Mouse (Mus musculus) CD4-positive helper T cell, adult 2 months (primary cell): ENCODE measurements around the gene Nptn.
"Not testable (repeated sequence)": the region's sequence is repeated elsewhere in the genome, so short reads cannot be mapped to it uniquely, and the experiment has no call there.

Source experiments
- DNase-seq: peaks from one replicate; pipeline ENCODE4 v3.0.0-alpha.2; 2012; ENCODE audit warnings: low read depth, missing footprints, low spot score

Nptn gene

DNA sequence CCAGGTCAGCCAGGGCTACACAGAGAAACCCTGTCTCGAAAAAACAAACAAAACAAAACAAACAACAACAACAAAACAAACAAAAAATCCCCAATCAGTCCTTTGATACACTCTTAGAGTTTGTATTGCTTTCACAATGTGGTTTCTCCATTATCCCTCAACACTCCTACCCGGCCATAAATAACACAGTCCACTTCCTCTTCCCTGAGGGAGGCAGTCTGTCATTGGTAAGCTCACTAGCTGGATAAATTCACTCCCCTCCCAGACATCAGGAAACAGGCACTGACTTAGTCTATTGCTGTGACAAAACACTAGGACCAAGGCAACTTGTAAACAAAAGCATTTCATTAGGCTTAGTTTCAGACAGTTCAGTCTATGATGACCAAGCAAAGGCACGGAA is 21.8 kb upstream of the Nptn start:
- no peak for DNase-seq

DNA sequence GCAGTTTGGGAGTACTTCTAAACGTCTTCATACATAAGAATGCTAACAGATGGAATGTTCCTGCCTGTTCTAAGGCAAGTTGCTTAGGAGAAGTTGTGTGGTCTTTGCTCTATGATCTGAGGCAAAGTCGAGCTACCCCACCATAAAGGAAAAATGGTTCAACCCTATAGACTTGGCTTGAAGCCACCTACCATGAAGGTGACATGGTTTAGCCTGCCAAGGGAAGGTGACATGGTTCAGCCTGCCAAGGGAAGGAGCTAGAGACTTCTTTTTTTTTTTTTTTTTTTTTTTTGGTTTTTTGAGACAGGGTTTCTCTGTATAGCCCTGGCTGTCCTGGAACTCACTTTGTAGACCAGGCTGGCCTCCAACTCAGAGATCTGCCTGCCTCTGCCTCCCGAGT is 16.1 kb upstream of the Nptn start:
- DNase-seq, result not testable (repeated sequence)

DNA sequence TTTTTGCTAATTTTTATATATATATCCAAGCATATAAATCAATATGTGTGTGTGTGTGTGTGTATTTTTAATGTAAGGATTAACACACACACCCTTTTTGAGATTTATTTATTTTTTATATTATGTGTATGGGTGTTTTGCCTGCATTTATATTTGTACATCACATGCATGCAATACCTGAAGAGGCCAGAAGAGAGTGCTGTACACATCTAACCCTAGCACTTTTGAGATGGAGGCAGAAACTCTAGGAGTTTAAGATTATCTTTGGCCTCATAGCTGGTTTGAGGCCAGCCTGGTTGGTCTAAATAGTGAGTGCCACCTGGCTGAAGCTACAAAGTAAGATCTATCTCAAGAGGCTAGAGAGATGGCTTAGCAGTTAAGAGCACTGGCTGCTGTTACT is 14.4 kb upstream of the Nptn start:
- DNase-seq, result peak; percentile 45

DNA sequence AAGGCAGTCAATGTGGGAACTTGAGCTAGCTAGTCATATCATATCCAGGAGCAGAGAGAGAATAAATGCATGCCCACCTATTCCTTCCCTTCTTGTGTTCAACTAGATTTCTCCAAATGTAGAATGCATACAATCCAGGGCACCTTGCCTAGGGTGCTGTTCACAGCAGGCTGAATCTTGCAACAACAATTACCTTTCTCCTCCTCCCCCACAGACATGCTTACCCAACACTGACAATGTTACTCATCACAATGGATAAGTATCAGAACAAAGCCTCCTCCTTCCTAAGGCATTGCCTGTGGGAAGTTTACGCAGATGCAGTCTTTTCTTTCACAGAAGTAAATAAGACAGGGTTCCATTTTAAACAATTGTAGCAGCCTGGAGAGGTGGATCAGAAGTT is 11.0 kb upstream of the Nptn start:
- no peak for DNase-seq

DNA sequence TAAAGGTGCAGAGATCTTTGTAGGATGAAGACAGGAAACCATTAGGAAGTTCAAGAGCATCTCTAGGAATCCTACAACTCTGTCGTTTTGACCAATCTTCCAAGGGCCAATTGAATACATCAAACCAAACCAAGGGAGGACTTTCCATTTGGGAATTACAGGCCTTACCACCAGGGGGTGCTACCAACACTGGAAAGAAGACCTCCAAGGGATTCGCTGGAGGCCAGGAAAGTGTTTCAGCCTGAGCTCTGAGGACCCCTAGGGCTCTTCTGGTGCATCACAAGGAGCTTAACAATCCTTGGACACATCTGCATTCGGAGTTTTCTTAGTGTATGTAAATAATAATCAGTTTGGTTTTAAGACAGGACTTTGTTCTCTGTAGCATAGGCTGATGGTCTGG is 3.4 kb upstream of the Nptn start:
- peak; percentile 66 for DNase-seq

DNA sequence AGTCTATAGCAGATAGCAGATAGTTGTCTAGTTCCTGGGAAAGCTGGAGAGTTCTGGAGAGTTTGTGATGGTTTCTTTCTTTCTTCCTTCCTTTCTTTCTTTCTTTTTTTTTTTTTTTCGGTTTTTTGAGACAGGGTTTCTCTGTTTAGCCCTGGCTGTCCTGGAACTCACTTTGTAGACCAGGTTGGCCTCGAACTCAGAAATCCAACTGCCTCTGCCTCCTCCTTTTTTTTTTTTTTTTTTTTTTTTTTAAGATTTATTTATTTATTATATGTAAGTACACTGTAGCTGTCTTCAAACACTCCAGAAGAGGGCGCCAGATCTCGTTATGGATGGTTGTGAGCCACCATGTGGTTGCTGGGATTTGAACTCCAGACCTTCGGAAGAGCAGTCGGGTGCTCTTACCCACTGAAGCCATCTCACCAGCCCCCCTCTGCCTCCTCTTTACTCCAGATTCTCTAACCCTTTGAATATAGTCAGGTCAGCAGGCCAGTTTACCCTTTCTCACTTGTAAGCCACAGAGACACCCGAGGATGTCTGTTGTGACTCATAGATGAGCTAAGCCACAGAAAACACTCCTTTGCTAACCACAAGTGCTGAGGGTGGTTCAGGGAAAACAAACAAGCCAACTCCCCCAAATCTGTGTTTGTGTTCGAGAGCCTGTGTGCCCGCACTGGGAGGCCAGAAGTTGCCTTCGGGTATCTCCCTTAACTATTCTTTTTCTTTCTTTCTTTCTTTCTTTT is 1.4 kb upstream of the Nptn start:
- DNase-seq, result peak; percentile 76

DNA sequence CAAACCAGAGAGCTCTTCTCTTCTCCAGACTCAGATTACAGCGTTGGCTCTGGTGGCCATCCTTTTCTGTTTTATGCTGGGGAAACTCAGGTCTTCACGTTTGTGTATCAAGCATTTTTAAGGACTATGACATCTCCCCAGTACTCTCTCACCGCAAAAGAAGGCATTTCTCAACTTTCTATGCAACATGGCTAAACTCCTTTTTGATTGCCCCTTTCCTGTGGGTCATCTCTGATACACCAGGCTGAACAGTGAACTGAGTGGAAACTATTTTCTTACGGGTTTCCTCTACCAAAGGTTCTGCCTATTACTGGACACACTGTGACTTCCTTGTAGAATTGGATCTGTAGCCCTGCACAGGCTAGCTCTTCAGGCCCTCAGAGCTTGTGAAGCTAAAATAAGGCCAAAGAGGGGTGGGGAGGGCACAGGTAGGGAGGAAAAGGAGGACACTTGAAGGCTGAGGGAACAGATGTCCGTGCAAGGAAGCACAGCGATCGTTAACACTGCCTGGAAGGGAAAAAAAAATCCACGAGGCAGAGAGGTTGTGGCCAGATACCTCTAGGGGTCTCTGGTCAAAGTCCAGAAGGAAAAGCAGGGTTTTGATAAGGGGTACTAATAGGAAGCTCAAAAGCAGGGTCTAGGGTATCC is 633 bp upstream of the Nptn start:
- no peak for DNase-seq

DNA sequence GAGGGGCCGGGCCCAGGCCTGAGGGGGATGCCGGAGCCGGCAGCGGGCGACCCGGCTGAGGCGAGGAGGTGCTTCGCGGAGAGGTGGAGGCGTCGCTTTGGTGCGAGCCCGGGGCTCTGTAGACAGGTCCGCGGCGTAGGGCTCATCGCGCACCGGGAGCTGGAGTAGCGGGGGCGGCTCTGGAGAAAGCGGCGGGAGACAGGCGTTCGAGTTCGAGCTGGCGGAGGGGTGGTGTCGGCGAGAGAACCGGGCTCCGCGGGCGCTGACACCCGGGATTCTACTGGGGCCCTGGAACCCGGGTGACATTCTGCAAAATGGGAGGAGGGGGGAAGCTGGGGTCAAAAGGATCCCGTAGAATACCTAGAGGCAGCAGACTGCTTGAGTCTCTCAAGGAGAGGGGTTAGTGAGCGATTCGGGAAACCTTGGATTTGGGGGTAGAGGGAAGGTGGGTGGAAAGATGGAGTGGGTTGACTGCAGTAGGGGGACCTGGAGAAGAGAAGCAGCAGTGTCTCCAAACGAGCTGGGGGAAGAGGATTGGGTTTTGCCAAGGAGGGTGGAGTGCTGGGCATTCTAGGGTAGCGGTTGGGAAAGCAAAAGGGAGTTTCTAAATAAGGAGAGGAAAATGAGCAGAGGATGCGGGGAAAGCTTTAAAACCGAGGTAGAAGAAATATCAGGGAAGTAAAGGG is 684 bp downstream of the Nptn start:
- DNase-seq, result no peak

DNA sequence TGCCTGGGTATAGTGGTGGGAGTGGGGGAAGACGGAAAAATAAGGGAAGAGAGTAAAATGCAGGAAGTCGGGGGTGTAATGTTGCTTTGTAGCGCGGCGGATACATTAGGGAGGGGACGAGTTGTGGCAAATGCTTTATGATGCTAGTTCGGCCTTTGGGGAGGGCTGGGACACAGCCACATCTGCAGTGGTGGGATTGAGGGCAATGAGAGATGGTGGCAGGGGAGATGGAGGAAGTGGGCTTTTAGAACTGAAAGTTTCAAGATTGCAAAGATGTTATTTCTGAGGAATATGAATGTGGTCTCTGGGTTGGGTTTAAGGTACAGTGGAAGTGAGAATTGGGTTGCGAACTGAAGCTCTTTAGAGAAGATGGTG is 1.2 kb downstream of the Nptn start:
- DNase-seq, result peak; percentile 67

DNA sequence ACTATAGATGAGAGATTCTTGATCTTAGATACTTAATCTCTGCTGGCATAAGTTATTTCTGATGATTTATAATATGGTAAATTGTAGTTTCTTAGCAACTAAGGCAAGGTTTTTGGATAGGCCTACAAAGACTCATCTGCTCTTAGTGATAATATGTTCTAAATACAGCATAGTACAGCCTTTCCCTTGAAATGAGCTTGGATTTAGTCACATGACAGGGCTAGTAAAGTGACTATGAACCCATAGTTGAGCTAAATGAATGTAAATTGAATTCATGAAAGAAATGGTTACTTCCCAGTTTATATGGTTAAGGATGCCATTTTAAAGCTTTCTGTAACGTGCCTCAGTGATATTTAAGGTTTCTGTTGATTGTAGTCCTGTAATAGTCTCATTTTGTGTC is 2.3 kb downstream of the Nptn start:
- DNase-seq, result no peak

DNA sequence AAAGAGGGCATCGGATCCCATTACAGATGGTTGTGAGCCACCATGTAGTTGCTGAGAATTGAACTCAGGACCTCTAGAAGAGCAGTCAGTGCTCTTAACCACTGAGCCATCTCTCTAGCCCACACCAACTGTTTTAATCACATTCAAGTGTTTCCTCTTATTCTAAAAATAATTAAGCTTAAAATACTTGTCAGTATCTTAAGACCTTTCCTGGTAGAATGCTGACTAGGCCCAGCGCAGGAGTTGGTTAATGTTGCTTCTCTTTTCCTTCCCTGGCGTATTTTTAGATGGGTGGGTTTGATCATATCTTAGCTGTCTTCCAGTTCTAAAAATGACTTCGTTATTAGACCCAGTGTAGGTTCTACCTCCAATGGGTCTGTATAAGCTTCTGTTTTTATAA is 6.6 kb downstream of the Nptn start:
- no peak for DNase-seq

DNA sequence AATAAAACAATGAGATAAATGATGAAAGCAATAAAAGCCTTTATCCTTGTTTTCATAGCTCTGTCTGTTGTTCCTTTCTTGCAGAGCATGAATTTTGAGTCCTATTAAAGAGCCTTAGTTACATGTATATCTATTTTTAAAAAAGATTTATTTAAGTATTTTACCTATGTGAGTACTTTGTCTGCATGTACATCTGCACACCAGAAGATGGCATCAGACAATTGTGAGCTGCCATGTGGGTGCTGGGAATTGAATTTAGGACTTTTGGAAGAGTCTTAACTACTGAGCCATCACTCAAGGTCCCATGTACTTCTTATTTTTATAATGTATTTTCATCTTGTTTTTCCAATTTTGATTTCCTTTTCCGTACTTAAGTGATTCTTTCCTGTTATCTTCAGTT is 13.3 kb downstream of the Nptn start:
- DNase-seq, result no peak

DNA sequence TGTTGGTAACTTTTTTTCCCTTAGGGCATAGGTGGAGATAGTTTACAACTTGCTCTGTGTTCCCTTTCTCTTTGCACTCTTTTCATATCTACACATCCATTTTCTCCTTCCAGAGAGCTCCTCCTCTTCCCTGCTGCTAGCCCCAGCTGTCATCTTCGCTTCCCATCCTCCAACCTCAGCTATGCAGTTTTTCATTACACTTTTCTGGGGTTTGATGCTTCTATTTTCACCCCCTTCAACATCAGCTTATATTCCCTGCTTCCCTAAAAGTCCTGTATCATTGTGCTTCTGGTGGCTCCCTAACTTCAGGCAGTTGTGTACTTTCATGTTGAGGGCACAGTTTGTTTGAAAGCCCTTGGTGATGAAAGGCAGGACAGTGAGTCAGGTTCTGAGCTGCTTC is 31.8 kb downstream of the Nptn start:
- no peak for DNase-seq

DNA sequence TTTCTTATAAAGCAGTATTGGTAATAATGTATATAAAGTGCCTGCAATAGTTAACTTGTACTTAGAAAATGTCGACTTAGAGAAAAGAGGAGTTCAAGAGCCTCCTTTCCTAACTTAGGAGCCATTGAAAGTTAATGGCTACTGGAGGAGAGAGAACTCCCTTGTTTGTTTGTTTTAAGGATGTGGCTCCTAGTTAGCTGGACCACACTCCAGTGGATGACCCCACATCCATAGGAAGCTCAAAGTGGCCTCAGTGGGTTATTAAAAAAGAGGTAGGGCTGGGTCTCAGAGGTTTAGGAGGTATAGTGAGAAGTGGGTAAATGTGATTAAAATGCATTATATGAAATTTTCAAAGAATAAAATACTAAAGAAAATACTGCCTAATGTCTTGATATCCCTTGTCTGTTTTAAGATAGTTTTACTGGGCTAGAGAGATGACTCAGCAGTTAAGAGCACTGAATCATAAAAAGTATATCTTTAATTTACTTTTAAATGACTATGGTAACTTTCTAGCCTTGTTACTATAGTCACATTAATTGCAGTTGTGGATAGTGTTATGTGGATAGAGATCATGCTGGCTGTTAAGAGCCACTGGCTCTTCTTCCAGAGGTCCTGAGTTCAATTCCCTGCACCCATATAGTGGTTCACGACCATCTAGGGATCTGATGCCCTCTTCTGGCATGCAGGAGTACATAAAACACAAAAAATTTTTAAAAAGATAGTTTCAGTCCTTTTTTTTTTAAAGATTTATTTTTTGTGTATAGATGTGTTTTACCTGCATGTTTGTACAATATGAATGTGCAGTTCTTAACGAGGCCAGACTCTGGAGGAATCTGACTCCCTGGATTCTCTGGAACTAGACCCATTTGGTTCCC is 33.3 kb downstream of the Nptn start:
- no peak for DNase-seq

DNA sequence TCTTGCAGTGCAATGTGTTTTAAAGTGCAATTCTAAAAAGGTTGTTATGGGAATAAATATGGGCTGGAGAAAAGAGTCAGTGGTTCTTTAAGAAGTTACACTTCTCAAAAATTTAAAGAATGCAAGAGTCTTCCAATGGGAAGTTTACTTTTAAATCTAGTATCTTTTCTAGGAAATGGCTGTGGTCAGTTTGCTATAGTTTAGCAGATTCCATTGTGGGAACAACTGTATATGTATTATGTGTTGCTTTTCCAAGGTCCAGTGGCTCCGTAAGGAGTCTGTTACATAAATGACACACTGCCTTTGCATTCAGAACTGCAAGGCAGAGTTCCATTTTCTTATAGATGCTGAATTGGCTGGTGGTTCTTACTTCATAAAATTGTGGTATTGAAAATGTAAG is 41.0 kb downstream of the Nptn start:
- no peak for DNase-seq

DNA sequence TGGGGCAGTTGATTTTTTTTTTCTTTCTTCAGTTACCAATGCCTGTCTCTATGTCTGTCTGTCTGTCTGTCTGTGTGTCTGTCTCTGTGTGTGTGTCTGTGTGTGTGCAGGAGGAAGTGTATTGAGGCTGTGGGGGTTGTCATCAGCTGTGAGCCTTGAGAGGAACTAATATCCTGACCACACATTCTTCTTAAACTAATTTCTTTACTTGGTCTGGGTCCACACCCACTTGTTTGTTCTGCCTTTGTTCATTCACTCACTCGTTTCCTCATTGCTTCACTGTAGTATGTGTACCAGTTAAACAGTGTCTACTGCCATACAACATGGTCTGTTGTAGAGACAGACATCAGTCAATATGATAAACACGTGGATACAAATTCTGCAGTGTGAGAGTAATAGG is 45.2 kb downstream of the Nptn start:
- DNase-seq, result peak; percentile 6

DNA sequence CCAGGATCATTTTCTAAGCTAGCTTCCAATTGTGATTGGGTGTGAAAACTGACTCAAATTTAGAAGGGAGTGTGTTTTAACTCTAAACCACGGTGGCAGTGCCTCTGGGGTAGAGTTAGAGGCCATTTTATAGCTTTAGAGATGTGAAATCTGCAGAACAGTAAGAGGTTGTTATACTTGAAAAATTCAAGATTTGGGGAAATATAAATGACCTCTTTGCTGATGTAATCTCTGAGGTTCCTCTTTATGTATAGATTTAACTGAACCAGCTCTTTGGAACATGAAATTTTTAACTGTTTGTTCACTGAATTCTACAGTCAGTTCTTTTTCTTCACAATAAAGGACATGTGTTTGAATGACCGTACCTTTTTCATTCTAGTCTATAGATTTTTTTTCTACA is 48.4 kb downstream of the Nptn start:
- no peak for DNase-seq

DNA sequence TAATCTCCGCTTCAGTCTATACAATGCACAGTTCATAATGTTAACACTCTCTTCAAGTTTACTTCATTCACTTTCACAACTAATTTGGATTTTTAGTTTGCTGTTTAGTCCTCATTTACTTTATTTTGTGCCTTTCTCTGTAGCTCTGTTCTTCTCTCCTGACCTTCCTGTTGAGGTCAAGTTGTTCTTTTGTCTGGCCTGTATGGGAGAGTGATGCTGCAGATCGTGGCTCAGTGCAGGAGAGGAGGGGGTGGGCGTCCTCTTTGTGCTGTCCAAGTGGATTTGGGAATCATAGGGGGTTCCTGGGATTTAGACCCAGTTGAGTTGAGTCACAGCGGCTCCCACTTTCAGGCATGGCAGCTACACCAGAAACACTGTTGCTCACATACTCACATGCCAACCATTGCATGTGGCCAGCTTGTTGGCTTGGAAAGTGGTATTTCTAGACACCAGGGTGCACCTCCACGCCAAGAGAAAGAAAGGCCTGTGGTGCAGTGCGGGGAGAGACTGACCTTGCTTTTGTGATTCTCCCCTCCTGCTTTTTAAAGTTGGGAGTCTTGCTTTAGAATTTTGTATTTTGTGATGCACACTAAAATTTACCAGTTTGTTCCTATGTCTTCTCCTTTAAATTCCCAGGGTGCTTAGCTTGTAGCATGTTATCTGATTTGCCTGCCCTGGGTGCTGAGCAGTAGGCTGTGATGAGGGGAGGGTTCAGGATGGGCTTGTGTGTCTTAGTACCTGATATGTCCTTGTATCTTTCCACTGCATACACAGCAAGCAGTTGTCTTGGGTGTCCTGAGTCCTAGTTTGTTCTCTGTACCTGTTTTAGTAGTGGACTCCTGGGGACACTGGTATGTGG is 66.6 kb downstream of the Nptn start:
- no peak for DNase-seq

DNA sequence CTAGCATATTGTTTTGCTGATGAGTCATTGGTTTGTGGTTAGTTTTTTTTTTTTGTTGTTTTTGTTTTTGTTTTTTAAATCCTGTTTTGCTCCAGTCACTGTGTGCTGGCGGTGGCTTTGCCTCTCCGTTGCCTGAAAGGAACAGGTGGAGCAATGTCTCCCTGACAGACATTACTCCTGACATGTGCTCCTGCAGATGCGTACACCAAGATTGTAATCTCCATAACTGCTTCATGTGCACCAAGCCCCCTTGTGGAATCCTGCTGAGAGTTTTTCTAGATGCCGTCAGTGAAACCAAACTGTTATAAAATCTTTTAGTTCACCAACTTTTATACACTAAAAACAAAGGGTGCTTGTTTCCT is 67.2 kb downstream of the Nptn start:
- no peak for DNase-seq

DNA sequence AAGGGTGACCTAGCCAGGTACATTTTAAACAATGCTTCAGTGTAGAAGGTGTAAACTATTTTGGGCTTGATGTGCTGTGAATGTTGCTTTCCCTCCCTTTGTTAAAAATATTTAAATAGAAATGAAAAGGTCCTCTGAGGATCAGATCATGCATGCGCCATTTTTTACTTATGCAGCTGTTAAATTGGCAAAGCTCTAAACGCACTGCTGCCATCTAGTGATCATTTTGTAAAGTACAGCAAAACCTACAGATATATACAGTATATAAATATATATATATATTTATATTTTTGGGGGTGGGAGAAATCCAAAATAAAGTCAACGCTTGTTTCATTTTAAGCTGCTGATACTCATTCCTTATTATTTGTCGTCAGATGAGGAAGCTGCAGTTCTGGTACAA is 70.0 kb downstream of the Nptn start:
- DNase-seq, result peak; percentile 69

DNA sequence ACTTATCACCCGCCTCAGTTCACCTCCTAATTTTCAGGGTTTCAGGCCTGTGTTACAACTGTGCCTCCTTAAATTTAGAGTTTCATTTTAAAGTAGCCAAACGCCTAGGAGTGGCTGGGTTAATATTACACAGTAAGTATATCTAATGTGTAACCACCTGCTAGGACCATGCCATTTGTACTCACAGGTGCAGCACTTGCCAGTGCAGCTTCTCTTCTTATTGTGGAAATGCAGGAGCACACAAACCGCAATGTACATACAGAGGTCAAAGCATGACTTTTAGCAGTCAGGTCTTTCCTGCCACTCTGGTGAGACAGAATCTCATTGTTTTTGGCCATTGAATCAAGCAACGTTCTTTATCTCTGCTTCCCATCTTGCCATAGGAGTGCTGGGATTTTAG is 72.5 kb downstream of the Nptn start:
- no peak for DNase-seq
